Mouse (Mus musculus): ENCODE results near the gene Fgfr3. TPM values are rescaled to one million over a fixed set of nuclear protein-coding genes. Genes with fewer than 3 reads are reported as not detected.

The Fgfr3 gene
- polyA plus RNA-seq, 1 experiment from 2014 or later: 41.1 TPM

DNA sequence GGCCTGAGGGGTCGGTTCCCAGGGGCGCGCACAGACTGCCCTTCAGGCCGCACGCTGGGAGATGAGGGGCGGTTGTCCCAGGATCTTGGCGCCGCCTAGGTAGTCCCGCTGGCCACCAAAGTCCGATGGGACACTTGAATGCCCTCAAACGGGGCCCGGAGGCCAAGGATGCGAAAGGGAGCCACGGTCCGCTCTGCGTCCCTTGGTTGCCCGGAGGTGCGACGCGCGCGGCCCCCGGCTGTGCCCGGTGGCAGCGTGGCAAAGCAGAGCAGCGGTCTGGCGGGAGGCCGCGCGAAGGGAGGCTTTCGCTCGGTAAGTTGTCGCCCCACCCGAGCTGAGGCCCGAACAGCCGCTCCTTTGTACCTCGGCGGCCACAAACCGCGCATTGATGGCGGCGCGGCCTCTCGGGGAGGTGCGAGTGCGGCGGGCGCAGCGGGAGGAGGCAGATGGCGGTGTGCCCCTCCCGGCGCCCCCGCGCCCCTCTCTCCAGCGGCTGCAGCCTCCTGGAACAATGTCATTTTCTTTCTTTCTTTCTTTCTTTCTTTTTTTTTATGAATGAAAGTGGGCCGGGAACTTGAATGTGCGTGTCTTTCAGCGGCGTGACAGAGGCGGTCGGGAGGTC, 1.7 kb downstream of the Fgfr3 start:
- Histone ChIP-seq H3K4me3 (peak overlapping the region; percentile 68), H3K27me3 (peaks cover 56% of the 10 kb centered on the region), H3K4me2 (peak overlapping the region; percentile 98), H3K9me3 (no peaks in the 10 kb centered on the region), H3K4me1 (replicated peaks) (peaks cover 70% of the 10 kb centered on the region), H3K9ac (peak overlapping the region; percentile 85), H3K36me3 (no peaks in the 10 kb centered on the region), H3K27ac (peak overlapping the region; percentile 84)
- ATAC-seq (ENCODE audit: low FRiP score): peak; percentile 8; the same call in 1 of the 2 replicates
- WGBS: under 1% methylated on average over 61 of the region's 61 CpGs

DNA sequence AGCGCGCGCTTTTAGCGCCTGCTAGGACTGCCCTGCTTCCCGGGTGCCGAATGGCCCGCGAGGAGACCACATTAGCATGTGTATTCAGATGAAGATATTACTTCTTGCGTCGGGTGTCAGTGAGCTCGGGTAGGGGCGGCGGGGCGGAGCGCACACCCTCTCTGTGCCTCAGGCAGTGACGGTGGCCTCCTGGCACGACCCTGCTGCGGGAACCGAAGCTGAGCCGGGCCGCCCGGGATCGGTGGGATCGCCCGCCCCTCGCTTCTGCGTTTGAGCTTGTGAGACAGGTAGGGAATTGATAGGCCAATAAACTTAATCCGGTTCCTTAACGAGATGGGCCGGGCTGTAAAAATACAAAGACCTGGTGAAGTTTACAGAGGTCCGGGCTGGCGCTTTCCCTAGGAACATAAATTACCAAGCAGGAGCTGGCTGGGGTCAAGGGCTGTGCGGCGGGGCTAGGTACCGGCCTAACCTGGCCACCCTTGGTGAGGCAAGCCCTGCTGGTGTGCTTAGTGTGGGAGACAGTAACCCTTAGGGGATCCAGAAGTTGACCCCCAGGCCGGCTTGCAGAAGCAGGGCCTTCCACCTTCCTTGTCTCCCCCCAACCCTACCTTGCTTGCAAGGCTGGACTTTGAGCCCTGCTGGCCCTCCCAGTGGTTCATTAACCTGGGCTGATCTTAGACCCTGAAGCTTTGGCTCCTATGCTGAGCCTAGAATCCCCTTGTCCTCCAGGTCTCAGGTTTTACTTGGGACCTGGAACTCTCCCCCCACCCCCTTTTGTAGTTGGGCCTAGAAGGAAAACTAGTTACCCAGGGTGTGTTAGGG, 2.4 kb downstream of the Fgfr3 start:
- Histone ChIP-seq H3K4me3 (peak overlapping the region; percentile 68), H3K27ac (peak overlapping the region; percentile 84), H3K9ac (peak overlapping the region; percentile 85), H3K27me3 (peaks cover 52% of the 10 kb centered on the region), H3K36me3 (no peaks in the 10 kb centered on the region), H3K4me2 (peak overlapping the region; percentile 98), H3K9me3 (no peaks in the 10 kb centered on the region), H3K4me1 (replicated peaks) (peaks cover 62% of the 10 kb centered on the region)
- peak; percentile 44 for ATAC-seq (ENCODE audit: low FRiP score)
- WGBS: 2% methylated on average over 36 of the region's 36 CpGs

DNA sequence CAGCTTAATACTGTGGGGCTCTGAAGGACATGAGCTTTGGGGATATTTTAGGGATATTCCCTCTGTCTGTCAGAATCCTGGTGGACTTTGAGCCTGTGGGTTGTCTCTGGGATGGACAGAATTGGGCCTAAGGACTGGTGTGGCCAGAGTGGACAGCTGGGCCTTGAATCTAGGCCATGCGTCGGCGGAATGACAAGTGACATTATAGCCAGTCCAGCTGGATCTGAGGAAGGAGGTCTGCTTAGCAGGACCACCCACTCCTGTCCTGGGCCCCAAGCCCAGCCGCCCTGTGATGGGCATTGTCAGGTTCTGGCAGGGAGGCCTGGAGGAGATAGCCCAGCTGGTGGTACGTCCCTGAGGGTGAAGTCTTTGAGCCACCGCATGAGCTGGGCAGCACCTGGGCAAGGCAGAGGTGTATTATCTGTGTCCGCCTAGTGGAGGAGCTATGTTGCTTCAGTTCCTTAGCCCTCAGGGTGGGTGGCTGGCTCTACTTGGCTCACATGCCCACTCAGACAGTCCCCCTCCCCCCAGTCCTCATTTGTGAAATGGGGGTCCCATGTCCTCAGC, 4.7 kb downstream of the Fgfr3 start:
- Histone ChIP-seq H3K27me3 (peaks cover 37% of the 10 kb centered on the region; the same call in 1 of the 2 replicates), H3K9ac (peak overlapping the region; percentile 85), H3K4me2 (peak overlapping the region; percentile 98), H3K4me1 (replicated peaks) (peaks cover 73% of the 10 kb centered on the region), H3K27ac (no peak overlapping the region), H3K9me3 (no peaks in the 10 kb centered on the region), H3K4me3 (peak overlapping the region; percentile 68), H3K36me3 (0 out of 2 replicates have a peak, but pooled peaks cover 1% of the 10 kb centered on the region)
- WGBS: 59% methylated on average over 7 of the region's 7 CpGs
- ATAC-seq (ENCODE audit: low FRiP score): no peak

DNA sequence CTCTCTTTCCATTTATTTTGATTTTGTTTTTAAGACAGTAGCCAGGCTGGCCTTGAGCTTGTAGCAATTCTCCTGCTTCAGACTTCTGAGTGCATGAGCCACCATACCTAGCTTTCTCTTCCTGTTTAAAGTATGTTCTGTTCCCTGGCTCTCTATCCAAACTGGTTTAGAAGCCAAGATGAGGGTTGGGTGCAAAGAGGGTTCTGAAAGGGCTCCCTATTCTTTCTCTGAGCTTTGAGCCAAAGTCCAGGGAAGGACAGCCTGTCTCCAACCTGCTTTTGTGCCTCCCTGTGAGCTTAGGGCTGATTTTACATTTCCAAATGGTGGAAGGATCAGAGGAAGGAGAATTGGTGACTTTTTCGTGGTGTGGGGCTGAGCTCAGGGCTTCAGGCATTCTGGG, 5.4 kb downstream of the Fgfr3 start:
- Histone ChIP-seq H3K4me2 (peak overlapping the region; percentile 98), H3K9me3 (no peaks in the 10 kb centered on the region), H3K9ac (peak overlapping the region; percentile 39; the same call in 1 of the 2 replicates), H3K27me3 (peaks cover 34% of the 10 kb centered on the region; the same call in 1 of the 2 replicates), H3K36me3 (peaks cover 8% of the 10 kb centered on the region), H3K4me1 (replicated peaks) (peaks cover 65% of the 10 kb centered on the region), H3K4me3 (peak overlapping the region; percentile 68; the same call in 1 of the 2 replicates), H3K27ac (no peak overlapping the region)
- ATAC-seq (ENCODE audit: low FRiP score): no peak
- WGBS: 93% methylated on average over 1 of the region's 1 CpGs

DNA sequence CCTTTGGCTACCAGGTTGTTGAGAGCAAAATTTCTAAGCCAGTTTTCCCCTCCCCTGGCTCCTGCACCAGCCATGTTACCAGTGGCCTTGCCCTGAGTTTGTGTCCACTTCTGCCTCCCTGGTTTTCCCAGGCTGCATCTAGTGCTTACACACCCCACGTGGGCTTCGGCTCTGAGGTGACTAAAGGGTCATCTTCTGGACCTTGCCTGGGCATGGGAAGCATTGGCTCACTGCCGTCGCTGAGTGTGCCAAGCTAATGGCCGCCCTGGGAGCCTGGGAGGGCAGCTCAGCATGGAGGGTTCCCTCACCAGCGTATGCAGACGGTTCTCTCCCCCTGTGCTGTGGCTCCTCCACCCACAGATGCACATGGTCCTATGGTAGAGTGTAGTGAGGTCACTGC, 7.4 kb downstream of the Fgfr3 start:
- Histone ChIP-seq H3K4me3 (no peak overlapping the region), H3K9ac (peak overlapping the region; percentile 46; the same call in 1 of the 2 replicates), H3K27me3 (peaks cover 31% of the 10 kb centered on the region; the same call in 1 of the 2 replicates), H3K36me3 (peaks cover 21% of the 10 kb centered on the region), H3K4me1 (replicated peaks) (peaks cover 46% of the 10 kb centered on the region), H3K27ac (no peak overlapping the region), H3K4me2 (peak overlapping the region; percentile 98; the same call in 1 of the 2 replicates), H3K9me3 (no peaks in the 10 kb centered on the region)
- ATAC-seq (ENCODE audit: low FRiP score): no peak
- WGBS: 71% methylated on average over 7 of the region's 7 CpGs

DNA sequence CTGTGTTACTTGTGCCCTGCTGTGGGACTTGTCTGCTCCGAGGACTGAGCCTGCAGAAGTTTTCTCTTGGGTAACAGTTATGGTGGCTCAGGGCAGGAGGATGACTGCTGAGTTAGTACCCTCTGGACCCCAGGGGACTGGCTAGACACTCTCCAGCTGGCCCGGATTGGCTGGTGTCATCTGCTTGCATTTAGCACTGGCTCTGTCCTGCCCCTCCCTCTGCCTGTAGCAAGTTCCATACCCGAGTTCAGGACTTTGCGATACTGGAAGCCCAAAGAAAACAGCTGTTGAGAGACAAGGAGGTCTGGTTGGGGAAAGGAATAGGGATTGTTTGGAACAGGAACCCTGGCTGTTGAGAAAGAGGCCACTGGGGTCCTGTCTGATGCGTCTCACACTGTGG, 9.0 kb downstream of the Fgfr3 start:
- Histone ChIP-seq H3K27ac (no peak overlapping the region; the same call in 1 of the 2 replicates), H3K36me3 (peaks cover 38% of the 10 kb centered on the region), H3K9me3 (no peaks in the 10 kb centered on the region), H3K4me1 (replicated peaks) (peaks cover 29% of the 10 kb centered on the region), H3K4me2 (no peak overlapping the region), H3K9ac (no peak overlapping the region), H3K4me3 (no peak overlapping the region), H3K27me3 (0 out of 2 replicates have a peak, but pooled peaks cover 14% of the 10 kb centered on the region)
- ATAC-seq (ENCODE audit: low FRiP score): no peak
- 55% methylated on average over 5 of the region's 5 CpGs for WGBS

DNA sequence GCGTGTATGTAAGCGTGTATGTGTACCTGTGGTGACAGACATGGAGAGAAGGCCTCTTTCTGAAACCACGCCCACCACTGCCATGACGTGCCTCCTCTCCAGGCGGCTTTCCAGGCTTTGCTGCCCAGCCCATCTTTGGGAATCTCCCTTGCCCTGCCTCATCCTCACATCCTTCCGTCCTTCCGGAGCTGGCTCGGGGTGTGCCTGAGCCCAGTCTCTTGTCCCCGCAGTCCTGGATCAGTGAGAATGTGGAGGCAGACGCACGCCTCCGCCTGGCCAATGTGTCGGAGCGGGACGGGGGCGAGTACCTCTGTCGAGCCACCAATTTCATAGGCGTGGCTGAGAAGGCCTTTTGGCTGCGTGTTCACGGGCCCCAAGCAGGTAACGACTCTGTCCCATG, 9.6 kb downstream of the Fgfr3 start:
- Histone ChIP-seq H3K4me3 (no peak overlapping the region), H3K27me3 (0 out of 2 replicates have a peak, but pooled peaks cover 12% of the 10 kb centered on the region), H3K9me3 (no peaks in the 10 kb centered on the region), H3K9ac (no peak overlapping the region), H3K4me2 (no peak overlapping the region), H3K4me1 (replicated peaks) (peaks cover 25% of the 10 kb centered on the region), H3K27ac (no peak overlapping the region), H3K36me3 (peaks cover 41% of the 10 kb centered on the region)
- 66% methylated on average over 21 of the region's 21 CpGs for WGBS
- no peak for ATAC-seq (ENCODE audit: low FRiP score)

DNA sequence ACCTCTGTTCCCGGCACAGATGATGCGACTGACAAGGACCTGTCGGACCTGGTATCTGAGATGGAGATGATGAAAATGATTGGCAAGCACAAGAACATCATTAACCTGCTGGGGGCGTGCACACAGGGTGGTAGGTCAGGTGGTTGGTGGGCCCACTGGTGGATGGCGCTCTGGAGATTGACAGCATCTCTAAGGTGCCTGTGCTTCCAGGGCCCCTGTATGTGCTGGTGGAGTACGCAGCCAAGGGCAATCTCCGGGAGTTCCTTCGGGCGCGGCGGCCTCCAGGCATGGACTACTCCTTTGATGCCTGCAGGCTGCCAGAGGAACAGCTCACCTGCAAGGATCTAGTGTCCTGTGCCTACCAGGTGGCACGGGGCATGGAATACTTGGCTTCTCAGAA, 12.4 kb downstream of the Fgfr3 start:
- no peak for ATAC-seq (ENCODE audit: low FRiP score)
- H3K27ac ChIP-seq: no peak overlapping the region
- H3K36me3 ChIP-seq: peaks cover 45% of the 10 kb centered on the region
- WGBS: 94% methylated on average over 12 of the region's 12 CpGs
- no peak overlapping the region for H3K9ac ChIP-seq
- H3K4me2 ChIP-seq: no peak overlapping the region
- no peak overlapping the region for H3K4me3 ChIP-seq
- no peaks in the 10 kb centered on the region for H3K9me3 ChIP-seq
- no peaks in the 10 kb centered on the region for H3K27me3 ChIP-seq
- H3K4me1 ChIP-seq (replicated peaks): peaks cover 15% of the 10 kb centered on the region

DNA sequence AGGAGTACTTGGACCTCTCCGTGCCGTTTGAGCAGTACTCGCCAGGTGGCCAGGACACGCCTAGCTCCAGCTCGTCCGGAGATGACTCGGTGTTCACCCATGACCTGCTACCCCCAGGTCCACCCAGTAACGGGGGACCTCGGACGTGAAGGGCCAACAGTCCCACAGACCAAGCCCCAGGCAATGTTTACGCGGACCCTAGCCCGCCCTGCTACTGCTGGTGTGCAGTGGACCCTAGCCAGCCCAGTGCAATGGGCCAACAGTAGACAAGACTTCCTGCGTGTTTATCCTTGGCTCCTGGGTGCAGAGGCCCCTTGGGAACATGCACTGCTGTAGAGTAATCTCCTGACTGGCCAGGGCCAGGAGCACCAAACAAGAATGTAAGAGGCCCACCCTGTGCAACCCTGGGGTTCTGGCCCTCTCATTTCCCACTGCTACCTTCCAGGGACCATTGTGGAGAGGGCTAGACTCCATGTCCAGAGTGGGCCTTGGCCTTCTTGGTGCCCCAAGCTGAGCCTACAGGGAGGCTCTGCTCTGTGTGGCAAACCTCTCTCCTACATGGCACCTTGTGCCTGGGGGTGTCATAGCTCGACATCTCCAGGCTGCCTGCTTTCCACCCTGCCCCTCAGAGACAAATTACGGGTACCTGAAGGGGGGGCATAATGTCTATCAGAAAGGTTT, 14.1 kb downstream of the Fgfr3 start:
- Histone ChIP-seq H3K9me3 (no peaks in the 10 kb centered on the region), H3K36me3 (peaks cover 56% of the 10 kb centered on the region)
- 90% methylated on average over 16 of the region's 16 CpGs for WGBS

DNA sequence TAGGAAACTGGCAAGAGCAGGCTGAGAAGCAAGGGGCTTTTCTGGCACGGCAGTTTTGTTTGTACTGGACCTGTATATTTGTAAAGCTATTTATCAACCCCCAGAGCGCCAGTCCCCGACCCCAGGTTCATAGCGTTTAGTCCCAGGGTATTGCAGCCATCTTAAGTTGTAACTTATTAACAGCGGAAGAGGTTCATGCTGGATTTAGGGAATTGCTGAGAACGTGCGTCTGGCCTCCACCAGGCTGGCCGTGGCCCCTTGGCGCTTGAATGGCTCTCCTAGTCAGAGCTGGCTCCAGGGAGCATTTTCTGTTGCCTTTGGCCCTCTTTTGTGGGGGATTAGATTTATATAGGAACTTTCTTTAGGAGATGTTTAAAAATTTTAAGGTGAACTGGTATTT, 14.8 kb downstream of the Fgfr3 start:
- Histone ChIP-seq H3K4me3 (no peak overlapping the region), H3K27me3 (no peaks in the 10 kb centered on the region), H3K9ac (no peak overlapping the region), H3K4me1 (replicated peaks) (no peaks in the 10 kb centered on the region), H3K4me2 (no peak overlapping the region), H3K36me3 (peaks cover 61% of the 10 kb centered on the region), H3K9me3 (no peaks in the 10 kb centered on the region), H3K27ac (no peak overlapping the region)
- 72% methylated on average over 9 of the region's 9 CpGs for WGBS
- ATAC-seq (ENCODE audit: low FRiP score): no peak

More for the DNA sequence above, 14.1 kb downstream of the Fgfr3 start:
- Histone ChIP-seq H3K4me1 (replicated peaks) (0 out of 2 replicates have a peak, but pooled peaks cover 3% of the 10 kb centered on the region), H3K4me2 (no peak overlapping the region), H3K4me3 (no peak overlapping the region), H3K27ac (no peak overlapping the region), H3K9ac (no peak overlapping the region), H3K27me3 (no peaks in the 10 kb centered on the region)
- ATAC-seq (ENCODE audit: low FRiP score): no peak

DNA sequence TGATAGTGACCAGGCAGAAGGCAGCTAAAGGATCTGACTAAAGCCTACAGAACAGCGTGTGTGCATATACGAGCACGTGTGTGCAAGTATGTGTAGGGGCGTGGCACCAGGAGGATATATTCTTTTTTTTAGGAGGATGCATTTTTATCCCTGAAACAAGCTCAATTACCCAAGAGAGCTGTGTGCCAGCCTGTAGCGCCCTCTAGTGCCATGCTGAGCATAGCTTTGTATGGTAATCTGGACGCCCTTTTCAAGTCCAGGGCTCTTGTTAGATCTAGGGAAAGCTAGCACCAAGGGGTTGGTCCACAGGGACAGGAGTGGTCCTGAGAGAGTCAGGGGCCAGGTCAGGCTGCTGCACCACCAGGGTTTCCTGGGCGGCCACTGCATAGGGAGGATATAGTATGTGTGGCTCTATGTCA, 16.4 kb downstream of the Fgfr3 start:
- no peaks in the 10 kb centered on the region for H3K9me3 ChIP-seq
- WGBS: 25% methylated on average over 7 of the region's 7 CpGs
- peaks cover 67% of the 10 kb centered on the region for H3K36me3 ChIP-seq
- no peak overlapping the region for H3K27ac ChIP-seq
- no peak overlapping the region for H3K4me2 ChIP-seq
- H3K27me3 ChIP-seq: no peaks in the 10 kb centered on the region
- no peak overlapping the region for H3K9ac ChIP-seq
- no peaks in the 10 kb centered on the region for H3K4me1 ChIP-seq (replicated peaks)
- 0 out of 2 replicates have a peak, but pooled peaks have one; percentile 36 for ATAC-seq (ENCODE audit: low FRiP score)
- no peak overlapping the region for H3K4me3 ChIP-seq

DNA sequence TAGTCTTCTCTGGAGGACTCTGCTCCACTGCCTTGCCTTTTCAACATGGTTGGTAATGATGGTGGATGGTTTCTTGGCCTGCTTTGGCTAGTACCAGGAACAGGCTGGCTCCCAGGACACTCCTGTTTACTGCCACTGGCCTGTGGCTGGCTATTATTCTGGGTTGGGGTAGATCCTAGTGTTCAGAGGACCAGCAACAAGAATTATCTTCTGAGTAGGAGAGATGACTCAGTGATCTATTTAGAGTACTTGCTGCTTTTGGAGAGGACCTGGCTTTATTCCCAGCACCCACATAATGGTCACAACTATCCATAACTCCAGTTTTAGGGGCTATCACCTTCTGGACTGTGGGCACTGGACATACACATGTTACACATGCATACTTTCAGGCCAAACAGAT, 16.9 kb downstream of the Fgfr3 start:
- no peak overlapping the region for H3K4me3 ChIP-seq
- no peak overlapping the region for H3K4me2 ChIP-seq
- H3K9ac ChIP-seq: no peak overlapping the region
- H3K4me1 ChIP-seq (replicated peaks): no peaks in the 10 kb centered on the region
- no peak for ATAC-seq (ENCODE audit: low FRiP score)
- H3K9me3 ChIP-seq: no peaks in the 10 kb centered on the region
- H3K27ac ChIP-seq: no peak overlapping the region
- H3K27me3 ChIP-seq: no peaks in the 10 kb centered on the region
- peaks cover 68% of the 10 kb centered on the region for H3K36me3 ChIP-seq

Data from hindbrain, embryonic 13.5 days (tissue).